Mouse (Mus musculus): ENCODE results near the gene Slit3.

DNA sequence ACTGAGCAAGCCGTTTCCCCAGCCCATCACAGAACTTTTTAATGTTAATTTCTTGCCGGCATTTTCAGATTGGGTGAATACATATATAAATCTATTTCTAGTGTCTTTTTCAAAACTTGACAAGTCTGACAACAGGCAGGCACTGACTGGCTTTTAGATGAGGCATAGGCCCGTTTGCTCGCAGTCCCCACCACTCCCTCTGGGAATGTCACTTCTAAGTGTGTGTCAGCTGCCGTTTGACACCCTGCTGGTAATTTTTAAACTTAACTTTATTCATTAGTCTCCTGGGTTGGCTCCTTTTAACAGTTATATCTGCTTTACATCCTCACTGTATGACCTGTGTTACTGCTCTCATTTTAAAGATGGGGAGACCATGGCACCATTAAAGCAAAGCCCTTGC is 21.2 kb downstream of the Slit3 start:
- TF ChIP-seq CTCF (IDR thresholded peaks at IDR 0.05; ENCODE audit: borderline replicate concordance, control insufficient read depth, extremely low read depth, insufficient read depth, low read length, poor library complexity) (no peak), POLR2A (IDR thresholded peaks at IDR 0.05; ENCODE audit: control insufficient read depth, extremely low read depth, insufficient read depth, low read length, poor library complexity) (no peak)

All from thymus, adult 2 months (tissue).